Mouse (Mus musculus) bone marrow, adult 2 months (tissue): ENCODE data around the gene Itsn1. TPM values are rescaled to one million over a fixed set of nuclear protein-coding genes. Genes with fewer than 3 reads are reported as not detected.

ENCODE experiments used
- H3K27ac ChIP-seq: fragments of 200-500 bp; 2 replicates; pipeline ENCODE4 v1.5.1; 2012; ENCODE audit warnings: low read depth, mild to moderate bottlenecking, control low read depth, inconsistent platforms, low read length; ENCODE audit not compliant: control insufficient read depth, poor library complexity, insufficient read depth
- H3K4me1 ChIP-seq: fragments of 200-500 bp; 2 replicates; pipeline ENCODE4 v1.6.1; 2011; ENCODE audit warnings: low read length; ENCODE audit not compliant: control insufficient read depth, insufficient read depth
- H3K4me3 ChIP-seq: fragments of 200-500 bp; replicated peaks from 2 replicates; pipeline ENCODE3; 2011; ENCODE audit warnings: mild to moderate bottlenecking, low read depth, low read length, control low read depth; ENCODE audit not compliant: control insufficient read depth
- CTCF ChIP-seq: fragments of 200-500 bp; IDR thresholded peaks from 2 replicates; pipeline ENCODE4 v1.5.1; 2011; ENCODE audit warnings: low read length, control low read depth; ENCODE audit not compliant: control insufficient read depth, insufficient read depth
- POLR2A ChIP-seq: fragments of 200-500 bp; IDR thresholded peaks from 2 replicates; pipeline ENCODE4 v1.6.1; 2011; ENCODE audit warnings: low read depth, mild to moderate bottlenecking, control low read depth, low read length, borderline replicate concordance; ENCODE audit not compliant: control insufficient read depth
- WGBS: fragments of 180-500 bp; shearing (Covaris S2); methylation state at CpG from one replicate; pipeline ENCODE4 v1.1.7; 2018; 5-methylcytosine and 5-hydroxymethylcytosine counted together
- polyA plus RNA-seq: library from polyadenylated mRNA; stranded (reverse); fragments of >200 nt; gene quantifications from 2 replicates; pipeline ENCODE4 v1.2.4, GENCODE M21; 2011; ENCODE audit warnings: low replicate concordance; ENCODE audit not compliant: missing spikeins, insufficient read depth, insufficient read length

Gene Itsn1
- polyA plus RNA-seq, 1 experiment: 158 TPM

- H3K4me1 ChIP-seq: peaks cover 1% of the 10 kb centered on the region; the same call in 1 of the 2 replicates
- 71% methylated on average over 5 of the region's 5 CpGs for WGBS
- TF ChIP-seq POLR2A: no peak
- H3K4me3 ChIP-seq: no peak overlapping the region
- no peak overlapping the region for H3K27ac ChIP-seq
These were observed 100.0 kb downstream of the Itsn1 start for GRCm38 (mm10) chr16:91829121-91829520.

GRCm38 (mm10) chr16:91830260-91830659 lies 101.2 kb downstream of the Itsn1 start:
- H3K27ac ChIP-seq: no peak overlapping the region
- WGBS: 93% methylated on average over 23 of the region's 23 CpGs
- TF ChIP-seq CTCF (no peak), POLR2A (no peak)
- H3K4me1 ChIP-seq: peaks cover 1% of the 10 kb centered on the region; the same call in 1 of the 2 replicates
- H3K4me3 ChIP-seq: no peak overlapping the region

- TF ChIP-seq POLR2A: no peak
- Histone ChIP-seq H3K4me1 (no peaks in the 10 kb centered on the region), H3K4me3 (no peak overlapping the region), H3K27ac (no peak overlapping the region)
- 71% methylated on average over 5 of the region's 5 CpGs for WGBS
These were observed 104.0 kb downstream of the Itsn1 start for GRCm38 (mm10) chr16:91833121-91833520.

- Histone ChIP-seq H3K4me3 (no peak overlapping the region), H3K27ac (no peak overlapping the region), H3K4me1 (no peaks in the 10 kb centered on the region)
- TF ChIP-seq POLR2A (no peak), CTCF (no peak)
- 88% methylated on average over 2 of the region's 2 CpGs for whole genome bisulfite sequencing
These were observed 104.5 kb downstream of the Itsn1 start for GRCm38 (mm10) chr16:91833558-91833957.

- no peak for TF ChIP-seq POLR2A
- no peak for TF ChIP-seq CTCF
- Histone ChIP-seq H3K4me1 (no peaks in the 10 kb centered on the region), H3K27ac (no peak overlapping the region), H3K4me3 (no peak overlapping the region)
- whole genome bisulfite sequencing: 58% methylated on average over 1 of the region's 1 CpGs
These were observed 104.9 kb downstream of the Itsn1 start for GRCm38 (mm10) chr16:91833981-91834380.

GRCm38 (mm10) chr16:91835790-91836189 lies 106.7 kb downstream of the Itsn1 start:
- H3K4me3 ChIP-seq: no peak overlapping the region
- TF ChIP-seq POLR2A (no peak), CTCF (no peak)
- H3K27ac ChIP-seq: no peak overlapping the region
- no peaks in the 10 kb centered on the region for H3K4me1 ChIP-seq
- WGBS: 90% methylated on average over 6 of the region's 6 CpGs

GRCm38 (mm10) chr16:91836592-91837557 lies 107.8 kb downstream of the Itsn1 start:
- 90% methylated on average over 18 of the region's 18 CpGs for WGBS
- no peaks in the 10 kb centered on the region for H3K4me1 ChIP-seq
- H3K27ac ChIP-seq: no peak overlapping the region
- no peak overlapping the region for H3K4me3 ChIP-seq
- TF ChIP-seq POLR2A (no peak), CTCF (no peak)

GRCm38 (mm10) chr16:91837558-91838041 lies 108.5 kb downstream of the Itsn1 start:
- no peak for TF ChIP-seq CTCF
- TF ChIP-seq POLR2A: no peak
- WGBS: 87% methylated on average over 4 of the region's 4 CpGs
- Histone ChIP-seq H3K4me1 (no peaks in the 10 kb centered on the region), H3K4me3 (no peak overlapping the region), H3K27ac (no peak overlapping the region)
